Mouse (Mus musculus): ENCODE measurements around the gene Fgfr1op2. TPM values are rescaled to one million over a fixed set of nuclear protein-coding genes. Genes with fewer than 3 reads are reported as not detected.

Fgfr1op2 gene
- polyA plus RNA-seq, 1 experiment = 11.5 TPM

- Histone ChIP-seq H3K4me1 (ENCODE audit: control insufficient read depth) (peaks cover 59% of the 10 kb centered on the region), H3K36me3 (ENCODE audit: control insufficient read depth) (peaks cover 19% of the 10 kb centered on the region), H3K27me3 (ENCODE audit: control insufficient read depth) (no peaks in the 10 kb centered on the region), H3K9me3 (ENCODE audit: control insufficient read depth, low read length) (no peaks in the 10 kb centered on the region), H3K4me3 (replicated peaks) (peak overlapping the region; percentile 89)
- TF ChIP-seq TAL1 (IDR thresholded peaks at IDR 0.05; ENCODE audit: low read length) (no peak), GATA1 (IDR thresholded peaks at IDR 0.05; ENCODE audit: low read length) (no peak)
These were observed 56.6 kb downstream of the Fgfr1op2 start for GRCm38 (mm10) chr6:146633629-146634014.

DNA sequence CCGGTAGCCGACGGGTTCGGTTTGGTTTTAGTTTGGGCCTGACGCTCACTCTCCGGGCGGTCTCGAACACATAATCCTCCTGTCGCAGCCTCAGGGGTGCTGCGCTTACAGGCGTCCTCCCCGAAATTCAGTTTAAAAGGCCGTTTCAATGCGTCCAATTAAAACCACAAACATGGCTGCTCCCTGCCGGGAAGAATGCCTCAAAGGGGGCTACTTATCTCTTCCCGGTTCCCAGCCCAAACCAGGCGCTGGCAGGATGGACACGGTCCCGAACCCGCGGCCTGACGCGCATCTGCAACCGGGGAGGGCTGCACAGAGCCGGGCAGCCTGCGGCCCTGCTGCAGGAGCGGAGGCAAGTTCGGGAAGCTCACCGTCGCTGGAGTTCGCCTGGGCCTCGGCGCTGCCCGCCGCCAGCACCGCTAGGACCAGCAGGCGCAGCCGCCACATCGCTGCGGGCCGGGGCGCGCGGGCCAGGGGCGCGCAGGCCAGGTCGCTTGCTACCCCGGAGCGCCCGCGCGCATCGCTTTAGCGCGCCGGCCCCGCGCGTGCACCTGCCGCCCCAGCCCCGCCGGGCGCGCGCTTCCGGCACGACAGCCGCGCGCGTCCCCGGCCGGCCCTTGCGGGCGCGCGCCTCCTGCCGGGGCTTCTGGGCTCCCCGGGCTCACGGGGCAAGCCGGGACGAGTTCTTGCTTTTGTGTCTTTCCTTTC, 57.2 kb downstream of the Fgfr1op2 start:
- Histone ChIP-seq H3K4me1 (ENCODE audit: control insufficient read depth) (peaks cover 58% of the 10 kb centered on the region), H3K4me3 (replicated peaks) (peak overlapping the region; percentile 89), H3K9me3 (ENCODE audit: control insufficient read depth, low read length) (no peaks in the 10 kb centered on the region), H3K36me3 (ENCODE audit: control insufficient read depth) (peaks cover 16% of the 10 kb centered on the region), H3K27me3 (ENCODE audit: control insufficient read depth) (no peaks in the 10 kb centered on the region)
- TF ChIP-seq GATA1 (IDR thresholded peaks at IDR 0.05; ENCODE audit: low read length) = no peak
- no peak for TF ChIP-seq TAL1 (IDR thresholded peaks at IDR 0.05; ENCODE audit: low read length)

- Histone ChIP-seq H3K4me3 (replicated peaks) (peak overlapping the region; percentile 89), H3K9me3 (ENCODE audit: control insufficient read depth, low read length) (no peaks in the 10 kb centered on the region), H3K4me1 (ENCODE audit: control insufficient read depth) (peaks cover 58% of the 10 kb centered on the region), H3K27me3 (ENCODE audit: control insufficient read depth) (no peaks in the 10 kb centered on the region), H3K36me3 (ENCODE audit: control insufficient read depth) (peaks cover 12% of the 10 kb centered on the region)
- TF ChIP-seq TAL1 (IDR thresholded peaks at IDR 0.05; ENCODE audit: low read length) (no peak), GATA1 (IDR thresholded peaks at IDR 0.05; ENCODE audit: low read length) (no peak)
These were observed 58.0 kb downstream of the Fgfr1op2 start for GRCm38 (mm10) chr6:146634759-146635606.

DNA sequence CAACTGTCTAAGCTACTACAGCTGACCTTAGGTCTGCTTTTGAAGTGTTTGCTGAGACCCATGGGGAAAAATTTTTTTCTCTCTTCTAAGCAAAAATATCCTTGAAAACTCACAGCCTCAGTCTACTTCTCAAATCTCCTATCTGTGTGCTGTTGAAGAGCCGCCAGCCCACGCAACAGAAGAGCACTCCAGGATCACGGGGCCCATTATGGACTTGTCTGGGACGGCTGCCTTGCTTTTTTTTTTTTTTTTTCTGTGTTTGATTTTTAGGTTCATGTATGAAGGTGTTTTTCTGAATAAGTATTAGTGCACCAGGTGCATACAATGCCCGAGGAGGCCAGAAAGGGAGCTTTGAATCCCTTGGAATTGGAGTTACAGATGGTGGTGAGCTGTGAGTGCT, 59.5 kb downstream of the Fgfr1op2 start:
- TF ChIP-seq TAL1 (IDR thresholded peaks at IDR 0.05; ENCODE audit: low read length) = no peak
- no peak for TF ChIP-seq GATA1 (IDR thresholded peaks at IDR 0.05; ENCODE audit: low read length)
- H3K9me3 ChIP-seq (ENCODE audit: control insufficient read depth, low read length) = no peaks in the 10 kb centered on the region
- peaks cover 8% of the 10 kb centered on the region for H3K36me3 ChIP-seq (ENCODE audit: control insufficient read depth)
- no peak overlapping the region for H3K4me3 ChIP-seq (replicated peaks)
- no peaks in the 10 kb centered on the region for H3K27me3 ChIP-seq (ENCODE audit: control insufficient read depth)
- H3K4me1 ChIP-seq (ENCODE audit: control insufficient read depth) = peaks cover 55% of the 10 kb centered on the region

DNA sequence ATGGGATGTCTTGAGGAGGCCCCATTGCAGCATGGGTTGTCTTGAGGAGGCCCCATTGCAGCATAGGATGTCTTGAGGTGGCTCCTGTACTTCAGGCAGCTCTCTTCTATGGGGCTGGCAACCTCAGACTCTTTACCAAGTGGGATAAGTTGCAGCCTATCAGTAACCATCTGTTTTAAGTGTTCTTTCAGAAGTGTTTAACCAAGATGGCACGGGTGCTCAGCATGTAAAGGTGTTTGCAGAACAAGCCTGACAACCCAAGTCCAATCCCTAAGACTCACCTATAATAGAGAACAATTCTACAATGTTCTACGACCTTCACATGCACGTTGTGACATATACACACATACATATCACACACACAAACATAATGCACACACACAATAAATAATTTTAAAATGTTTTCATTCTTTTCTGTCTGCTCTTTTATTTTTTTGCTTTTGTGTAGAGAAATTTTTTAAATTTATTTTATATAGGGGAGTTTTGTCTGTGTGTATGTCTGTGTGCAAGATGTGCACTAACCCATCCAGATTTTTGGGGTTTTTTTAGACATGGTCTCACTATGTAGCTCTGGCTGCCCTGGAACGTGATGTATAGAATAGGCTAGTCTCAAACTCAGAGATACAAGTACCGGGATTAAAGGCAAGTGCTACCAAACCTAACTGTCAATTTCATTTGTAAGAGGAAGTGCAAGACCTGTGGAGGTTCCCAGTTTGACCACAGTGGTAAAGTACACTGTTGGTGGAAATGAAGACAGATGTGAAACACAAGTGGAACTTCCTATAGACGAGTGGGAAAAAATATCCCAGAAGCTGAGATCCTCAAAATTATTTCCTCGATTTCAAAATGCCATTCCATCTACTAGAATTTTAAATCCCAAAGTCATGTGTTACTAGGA, 63.3 kb downstream of the Fgfr1op2 start:
- H3K4me1 ChIP-seq (ENCODE audit: control insufficient read depth) = peaks cover 49% of the 10 kb centered on the region
- TF ChIP-seq GATA1 (IDR thresholded peaks at IDR 0.05; ENCODE audit: low read length) = no peak
- no peak for TF ChIP-seq TAL1 (IDR thresholded peaks at IDR 0.05; ENCODE audit: low read length)

DNA sequence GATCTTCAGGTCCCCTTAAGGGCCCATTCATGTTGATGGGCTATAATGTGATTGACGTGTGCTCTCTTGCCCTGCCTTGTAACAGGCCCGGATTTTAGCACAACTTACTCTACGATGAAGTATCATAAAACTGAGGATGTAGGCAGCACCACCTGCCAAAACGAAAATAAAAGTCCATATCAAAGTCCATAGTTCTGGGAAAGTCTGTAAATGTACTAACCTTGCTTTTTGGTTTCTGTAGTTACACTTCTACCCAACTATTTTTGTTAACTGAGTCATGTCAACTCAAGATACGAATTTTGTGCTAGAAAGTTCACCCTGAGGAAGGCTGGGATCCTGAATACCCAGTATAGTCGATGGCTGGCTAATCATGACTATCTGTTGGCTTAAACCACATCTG, 64.0 kb downstream of the Fgfr1op2 start:
- H3K4me1 ChIP-seq (ENCODE audit: control insufficient read depth) = peaks cover 51% of the 10 kb centered on the region
- no peak for TF ChIP-seq TAL1 (IDR thresholded peaks at IDR 0.05; ENCODE audit: low read length)
- no peak for TF ChIP-seq GATA1 (IDR thresholded peaks at IDR 0.05; ENCODE audit: low read length)
- no peaks in the 10 kb centered on the region for H3K9me3 ChIP-seq (ENCODE audit: control insufficient read depth, low read length)
- H3K27me3 ChIP-seq (ENCODE audit: control insufficient read depth) = no peaks in the 10 kb centered on the region
- H3K4me3 ChIP-seq (replicated peaks) = no peak overlapping the region
- peaks cover 4% of the 10 kb centered on the region for H3K36me3 ChIP-seq (ENCODE audit: control insufficient read depth)

More for the DNA sequence above, 63.3 kb downstream of the Fgfr1op2 start:
- Histone ChIP-seq H3K36me3 (ENCODE audit: control insufficient read depth) (no peaks in the 10 kb centered on the region; the same call in 1 of the 2 replicates), H3K27me3 (ENCODE audit: control insufficient read depth) (no peaks in the 10 kb centered on the region), H3K4me3 (replicated peaks) (no peak overlapping the region), H3K9me3 (ENCODE audit: control insufficient read depth, low read length) (no peaks in the 10 kb centered on the region)

DNA sequence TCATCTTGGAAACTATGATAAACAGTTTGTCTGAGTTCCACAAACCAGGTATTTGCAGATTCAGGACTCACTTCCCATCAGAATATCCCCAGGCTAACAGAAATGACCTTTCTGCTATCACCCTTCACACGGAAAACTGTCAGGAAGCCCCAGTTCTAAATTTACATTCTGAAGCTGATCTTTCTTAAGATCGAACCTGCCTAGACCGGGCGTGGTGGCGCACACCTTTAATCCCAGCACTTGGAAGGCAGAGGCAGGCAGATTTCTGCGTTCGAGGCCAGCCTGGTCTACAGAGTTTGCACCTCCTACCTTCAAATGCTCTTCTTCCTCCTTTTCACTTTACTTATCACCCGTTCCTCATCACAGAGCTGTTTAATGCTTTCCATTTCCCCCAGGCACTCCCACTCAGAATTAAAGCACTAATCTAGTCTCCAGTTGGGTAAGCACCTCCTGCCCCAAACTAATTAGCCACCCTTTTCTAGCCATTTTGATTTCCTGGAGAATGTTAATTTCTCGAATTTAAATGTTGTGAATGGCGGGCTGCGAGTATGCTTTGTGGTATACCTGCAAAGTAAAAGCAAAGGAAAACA, 64.7 kb downstream of the Fgfr1op2 start:
- H3K4me1 ChIP-seq (ENCODE audit: control insufficient read depth) = peaks cover 51% of the 10 kb centered on the region
- H3K27me3 ChIP-seq (ENCODE audit: control insufficient read depth) = no peaks in the 10 kb centered on the region
- no peak for TF ChIP-seq GATA1 (IDR thresholded peaks at IDR 0.05; ENCODE audit: low read length)
- no peak for TF ChIP-seq TAL1 (IDR thresholded peaks at IDR 0.05; ENCODE audit: low read length)
- peak overlapping the region; percentile 73 for H3K4me3 ChIP-seq (replicated peaks)
- H3K9me3 ChIP-seq (ENCODE audit: control insufficient read depth, low read length) = no peaks in the 10 kb centered on the region
- peaks cover 4% of the 10 kb centered on the region for H3K36me3 ChIP-seq (ENCODE audit: control insufficient read depth)
